Mouse (Mus musculus): ENCODE data around the gene Plch2.
A peak's percentile ranks its signal among the peaks of the same experiment; 100 is the strongest.
"Not testable (repeated sequence)": the region's sequence is repeated elsewhere in the genome, so short reads cannot be mapped to it uniquely, and the experiment has no call there.

Gene Plch2

DNA sequence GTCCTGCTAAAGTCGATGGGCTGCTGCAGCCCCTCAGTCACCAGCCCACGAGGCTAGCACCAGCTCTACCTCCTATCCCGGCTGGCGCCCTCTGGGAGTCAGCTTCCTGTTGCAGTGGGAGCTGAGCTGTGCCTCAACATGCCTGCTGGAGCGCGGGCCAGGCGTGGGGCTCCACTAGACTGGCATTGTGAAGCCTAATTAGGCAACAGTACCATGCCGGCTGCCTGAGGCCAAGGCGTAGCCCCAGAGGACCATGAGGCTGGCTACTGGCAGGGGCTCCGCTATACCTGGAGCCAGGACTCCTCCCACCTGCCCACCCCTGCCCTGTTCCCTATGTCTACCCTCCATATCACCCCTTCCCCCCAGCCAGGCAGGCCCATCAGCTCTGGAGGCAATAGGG, at the start of gene Plch2:
Gene Plch2, minus strand, starts transcription at position 61 of the 400 bp plus-strand sequence.
- no peak for DNase-seq

DNA sequence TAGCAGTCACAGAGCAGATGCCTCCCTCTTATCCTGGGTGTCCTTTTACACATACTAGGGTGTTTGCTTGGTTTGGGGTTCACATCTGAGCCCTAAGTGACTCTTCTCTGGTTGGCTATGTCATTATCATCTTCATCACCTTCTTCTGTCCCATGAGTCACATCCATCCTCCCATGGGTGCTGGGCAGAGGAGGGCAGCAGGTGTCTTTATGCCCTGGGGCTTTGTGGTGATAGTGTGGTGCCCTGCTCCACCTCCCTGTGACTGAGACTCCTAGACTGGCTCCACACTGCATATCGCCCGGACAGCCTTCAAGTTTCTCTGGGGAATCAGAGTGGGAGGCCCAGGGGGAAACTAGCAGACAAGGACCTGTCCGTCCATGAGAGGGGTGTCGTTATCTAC, 42.0 kb upstream of the Plch2 start:
- DNase-seq: no peak

DNA sequence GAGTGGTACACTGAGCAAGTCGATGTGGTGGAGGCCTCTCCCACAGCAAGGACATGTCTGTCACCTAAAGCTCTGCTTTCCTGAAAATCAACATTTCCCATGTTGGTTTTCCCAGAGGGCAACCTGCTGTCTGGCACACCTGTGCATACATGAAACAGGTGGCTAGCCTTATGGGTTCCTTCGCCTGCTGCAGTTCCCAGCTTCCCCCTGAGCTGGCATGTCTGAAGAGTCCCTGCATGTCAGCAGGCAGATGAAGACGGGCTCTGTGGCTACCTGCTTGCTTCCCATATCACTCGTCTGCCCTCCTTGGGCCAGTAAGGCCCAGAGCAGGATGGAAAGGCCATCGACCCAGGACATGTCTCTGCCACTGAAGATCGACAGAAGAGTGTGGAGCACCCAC, 40.9 kb upstream of the Plch2 start:
- no peak for DNase-seq

DNA sequence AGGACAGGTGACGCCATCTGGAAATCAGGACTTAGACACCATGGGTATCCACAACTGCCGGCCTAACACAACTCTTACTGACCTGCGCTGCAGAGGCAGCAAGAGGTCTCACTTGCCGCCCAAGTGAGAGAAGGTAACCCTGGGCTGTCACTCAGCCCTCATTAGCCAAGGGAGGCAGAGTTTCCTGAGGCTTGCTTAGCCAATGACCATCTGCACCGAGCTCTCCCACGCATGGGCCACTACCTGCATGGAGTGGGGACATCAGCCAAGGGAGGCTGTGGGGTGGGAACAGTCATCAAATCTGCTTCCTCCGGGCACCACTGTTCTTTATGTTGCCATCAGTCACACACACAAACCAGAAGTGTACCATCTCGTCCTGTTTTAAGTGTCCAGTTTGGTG, 39.4 kb upstream of the Plch2 start:
- DNase-seq: peak; percentile 79

DNA sequence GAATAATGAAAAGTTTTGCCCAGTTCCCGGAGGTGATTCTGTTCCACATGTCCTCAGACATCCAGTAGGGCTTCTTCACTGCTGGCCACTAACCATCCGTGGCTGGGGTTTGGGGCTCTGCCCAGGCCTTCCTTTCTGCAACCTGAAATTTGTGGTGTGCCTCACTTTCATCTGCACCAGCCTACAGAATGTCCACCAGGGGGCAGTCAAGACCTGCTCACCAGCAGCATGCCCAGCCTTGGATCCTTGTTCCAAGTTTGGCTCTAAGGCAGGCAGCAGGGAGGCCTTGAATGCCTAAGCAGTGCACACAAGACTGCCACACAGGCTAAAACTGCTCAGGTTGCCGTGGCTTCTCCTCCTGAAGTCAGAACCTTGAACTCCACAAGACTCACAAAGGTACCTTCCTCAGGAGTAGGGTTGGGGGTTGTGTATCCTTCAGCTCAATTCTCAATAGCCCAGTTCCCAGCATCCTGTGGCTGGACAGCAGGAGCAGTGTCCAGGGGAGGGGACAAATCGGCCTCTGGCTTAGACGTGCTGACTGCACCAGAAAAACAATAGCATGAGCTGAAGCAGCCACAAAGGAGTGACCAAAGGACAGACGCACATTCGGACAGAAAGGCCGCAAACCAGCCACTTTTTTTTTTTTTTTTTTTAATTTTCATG, 38.8 kb upstream of the Plch2 start:
- peak; percentile 96 for DNase-seq

DNA sequence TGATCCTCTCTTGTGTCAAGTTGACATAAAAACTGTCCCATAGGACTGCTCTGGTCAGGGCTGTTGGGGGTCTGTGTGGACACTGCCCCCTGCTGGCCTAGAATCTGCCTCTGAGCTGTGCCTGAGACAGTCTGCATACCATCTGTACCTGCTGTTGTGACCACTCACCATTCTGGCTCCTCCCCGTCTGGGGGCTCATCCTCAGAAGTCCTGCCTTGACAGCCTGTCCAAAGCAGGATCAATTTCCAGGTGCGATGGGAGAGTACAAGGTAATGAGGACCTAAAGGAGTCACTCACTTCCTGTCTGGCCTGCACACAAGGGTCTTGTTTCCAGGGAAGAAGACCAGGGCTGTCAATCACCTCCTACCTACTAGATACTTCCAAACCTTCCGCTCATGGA, 38.0 kb upstream of the Plch2 start:
- peak; percentile 72 for DNase-seq

DNA sequence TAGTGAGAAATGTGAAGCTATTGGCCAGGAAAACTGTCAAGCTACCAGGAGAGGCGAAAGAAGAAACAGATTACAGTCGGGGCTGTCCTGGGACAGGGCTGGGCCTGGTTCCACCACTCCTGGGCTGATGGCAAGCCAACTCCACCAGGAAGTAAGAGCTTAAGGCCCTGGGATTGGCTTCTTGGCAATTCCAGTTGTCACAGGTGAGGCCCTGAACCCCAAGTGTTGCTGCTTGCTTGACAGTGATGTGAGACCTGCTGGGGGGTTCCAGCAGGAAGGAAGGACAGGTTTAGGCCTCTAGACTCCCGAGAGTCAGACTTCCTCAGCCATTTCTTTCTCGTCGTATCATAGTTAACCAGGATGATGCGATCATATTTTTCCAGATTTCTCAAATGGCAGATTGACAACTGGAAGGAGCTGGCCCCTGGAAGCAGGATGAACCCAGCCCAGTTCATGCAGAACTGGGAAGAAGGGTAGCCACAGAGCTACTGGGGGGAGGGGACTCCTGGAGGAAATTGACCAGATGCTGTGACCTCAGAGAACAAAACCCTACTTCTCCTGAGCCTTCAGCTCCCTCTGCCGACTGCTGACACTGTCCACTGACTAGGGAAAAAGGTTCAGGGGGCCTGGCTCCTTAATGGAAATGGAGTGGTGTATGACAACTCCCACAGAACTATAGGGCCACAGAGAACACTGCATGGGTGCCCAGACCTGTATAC, 37.0 kb upstream of the Plch2 start:
- DNase-seq: no peak

DNA sequence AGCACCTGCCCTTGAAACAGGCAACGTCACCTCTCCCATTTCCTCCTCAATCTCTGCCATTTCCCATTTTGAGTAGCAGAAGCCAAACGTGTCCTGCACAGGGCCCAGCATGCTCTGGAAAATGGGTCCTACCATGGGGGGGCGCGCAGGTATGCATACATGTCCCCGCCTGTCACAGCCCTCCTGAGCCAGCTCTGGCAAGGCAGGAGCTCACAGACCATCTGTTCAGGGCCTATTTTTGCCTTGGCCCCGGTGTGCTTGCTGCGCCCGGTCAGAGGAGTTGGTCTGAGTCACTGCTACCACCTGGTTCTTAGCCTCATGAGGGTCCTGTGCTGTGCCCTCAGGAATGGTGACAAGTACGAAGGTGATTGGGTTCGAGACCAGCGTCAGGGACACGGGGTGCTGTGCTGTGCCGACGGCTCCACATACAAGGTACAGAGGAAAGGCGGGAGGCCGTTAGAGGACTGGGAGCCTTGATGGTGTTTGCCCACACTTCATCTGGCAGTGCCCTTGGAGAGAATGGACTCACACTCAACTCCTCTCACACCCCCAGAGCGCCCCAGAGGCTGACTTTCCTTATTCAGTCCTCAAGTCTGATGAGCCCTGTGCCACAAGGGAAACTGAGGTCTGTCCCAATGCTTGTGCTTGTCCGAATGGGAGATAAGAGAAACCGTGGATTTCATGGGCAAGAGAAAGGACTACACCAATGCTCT, 36.3 kb upstream of the Plch2 start:
- peak; percentile 97 for DNase-seq

DNA sequence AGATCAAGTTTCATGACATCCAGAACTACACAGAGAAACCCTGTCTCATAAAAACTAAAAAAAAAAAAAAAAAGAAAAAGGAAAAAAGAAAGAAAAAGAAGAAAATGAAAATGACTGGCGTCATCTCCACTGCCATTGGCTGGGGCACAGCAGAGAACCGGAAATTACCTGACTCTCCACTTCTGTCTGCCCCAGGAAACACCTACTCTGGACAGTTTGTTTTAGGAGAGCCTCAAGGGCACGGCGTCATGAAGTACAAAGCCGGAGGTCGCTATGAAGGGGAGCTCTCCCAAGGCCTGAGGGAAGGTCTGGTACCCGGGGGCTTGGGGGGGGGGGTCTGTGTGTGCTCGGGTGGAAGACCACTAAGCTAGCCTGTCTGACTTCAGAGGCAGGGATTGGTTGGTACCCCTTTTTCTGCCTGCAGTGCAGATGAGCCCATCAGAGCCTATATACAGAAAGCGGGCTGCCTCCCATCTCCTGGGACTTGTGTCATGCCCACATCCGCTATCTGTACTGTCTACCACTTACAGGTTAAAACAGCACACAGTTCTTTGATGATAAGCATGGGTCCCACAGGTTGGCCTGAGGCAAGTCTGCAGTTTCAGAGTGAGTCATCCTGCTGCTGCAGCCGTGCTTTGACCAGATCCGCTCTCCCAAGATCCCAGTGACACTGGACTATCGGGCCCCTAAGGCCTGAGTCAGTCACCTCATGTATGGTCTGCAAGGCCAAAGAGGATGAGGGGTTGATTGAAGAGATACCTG, 34.3 kb upstream of the Plch2 start:
- DNase-seq: peak; percentile 40

DNA sequence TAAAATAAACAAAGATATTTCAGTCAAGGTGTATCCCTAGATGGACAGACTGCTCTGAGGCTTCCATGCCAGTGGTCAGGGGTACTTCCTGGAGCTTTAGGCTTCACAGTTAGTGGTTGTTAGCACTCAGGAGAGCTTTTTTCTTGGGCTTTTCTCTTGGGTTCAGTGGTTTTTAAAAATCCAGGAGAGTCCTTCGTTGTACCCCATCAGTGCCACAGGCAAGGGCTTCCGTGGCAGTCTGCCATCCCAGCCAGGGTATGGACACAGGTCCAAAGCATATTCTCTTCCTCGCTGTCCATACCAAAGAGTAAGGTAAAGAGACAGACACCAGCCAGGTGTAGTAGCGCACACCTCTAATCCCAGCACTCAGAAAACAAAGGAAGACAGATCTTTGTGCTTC, 33.6 kb upstream of the Plch2 start:
- DNase-seq: peak; percentile 53

DNA sequence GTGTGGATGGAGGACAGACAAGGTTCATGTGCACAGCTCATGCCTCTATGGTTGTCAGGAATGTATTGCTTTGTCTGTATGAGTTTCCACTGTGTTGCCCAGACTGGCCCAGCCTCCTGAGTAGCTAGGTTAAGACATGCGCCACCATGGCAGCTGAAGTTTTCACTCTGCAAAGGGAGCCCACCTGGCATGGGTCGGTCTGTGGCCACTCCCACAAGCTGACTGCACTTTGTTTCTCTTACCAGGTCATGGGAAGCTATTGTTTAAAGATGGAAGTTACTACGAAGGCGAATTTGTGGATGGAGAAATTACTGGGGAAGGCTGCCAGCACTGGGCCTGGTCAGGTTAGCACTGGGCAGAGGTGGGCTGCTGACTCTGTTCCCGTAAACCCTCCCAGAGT, 32.7 kb upstream of the Plch2 start:
- peak; percentile 52 for DNase-seq

DNA sequence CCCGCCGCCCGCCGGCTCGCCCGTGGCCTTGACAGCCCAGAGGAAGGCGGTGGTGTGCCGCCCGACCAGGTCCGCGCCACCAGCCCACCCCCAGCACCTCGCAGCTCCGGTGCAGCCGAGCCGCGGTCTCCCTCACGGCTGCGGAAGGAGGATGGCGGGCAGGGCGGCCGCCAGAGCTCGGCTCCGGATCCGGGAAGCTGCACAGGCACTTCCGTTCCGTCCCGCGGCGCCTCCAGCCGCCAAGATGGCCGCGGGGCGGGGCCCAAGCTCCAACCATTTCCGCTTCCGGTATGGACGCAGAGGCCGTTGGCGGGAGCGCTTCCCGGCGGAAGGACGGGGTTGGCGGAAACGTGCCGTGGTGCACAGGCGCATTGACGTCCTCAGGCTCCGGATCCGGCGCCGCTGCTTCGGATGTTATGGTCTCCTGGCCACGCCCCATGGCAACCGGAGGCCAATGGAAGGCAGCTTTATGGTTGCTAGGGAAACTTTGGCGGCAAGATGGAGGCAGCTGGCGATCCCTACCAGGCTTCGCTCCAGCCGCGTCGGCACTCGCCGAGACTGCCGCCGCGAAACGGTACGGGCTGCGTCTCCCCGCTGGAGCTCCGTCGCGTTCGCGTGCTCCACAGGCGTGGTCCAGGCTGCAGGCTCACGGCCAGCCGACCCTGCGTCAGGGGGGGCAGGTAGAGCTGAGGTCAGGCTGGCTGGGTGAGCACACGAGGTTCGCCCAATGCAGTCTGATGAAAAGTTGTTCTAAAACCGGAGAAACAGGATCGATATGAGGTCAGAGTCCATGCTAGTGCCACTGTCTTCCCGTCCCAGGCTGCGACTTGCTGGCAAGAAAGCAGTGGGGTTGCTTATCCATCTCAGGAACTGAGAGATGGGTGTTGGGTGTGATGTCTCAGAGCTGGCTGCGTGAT, 29.8 kb upstream of the Plch2 start, which contains the start of the genes Rer1 and Morn1:
Gene Rer1, minus strand, starts transcription at position 275 of the 917 bp plus-strand sequence.
Gene Morn1, plus strand, starts transcription at position 470 of the 917 bp plus-strand sequence.
- peak; percentile 100 for DNase-seq

DNA sequence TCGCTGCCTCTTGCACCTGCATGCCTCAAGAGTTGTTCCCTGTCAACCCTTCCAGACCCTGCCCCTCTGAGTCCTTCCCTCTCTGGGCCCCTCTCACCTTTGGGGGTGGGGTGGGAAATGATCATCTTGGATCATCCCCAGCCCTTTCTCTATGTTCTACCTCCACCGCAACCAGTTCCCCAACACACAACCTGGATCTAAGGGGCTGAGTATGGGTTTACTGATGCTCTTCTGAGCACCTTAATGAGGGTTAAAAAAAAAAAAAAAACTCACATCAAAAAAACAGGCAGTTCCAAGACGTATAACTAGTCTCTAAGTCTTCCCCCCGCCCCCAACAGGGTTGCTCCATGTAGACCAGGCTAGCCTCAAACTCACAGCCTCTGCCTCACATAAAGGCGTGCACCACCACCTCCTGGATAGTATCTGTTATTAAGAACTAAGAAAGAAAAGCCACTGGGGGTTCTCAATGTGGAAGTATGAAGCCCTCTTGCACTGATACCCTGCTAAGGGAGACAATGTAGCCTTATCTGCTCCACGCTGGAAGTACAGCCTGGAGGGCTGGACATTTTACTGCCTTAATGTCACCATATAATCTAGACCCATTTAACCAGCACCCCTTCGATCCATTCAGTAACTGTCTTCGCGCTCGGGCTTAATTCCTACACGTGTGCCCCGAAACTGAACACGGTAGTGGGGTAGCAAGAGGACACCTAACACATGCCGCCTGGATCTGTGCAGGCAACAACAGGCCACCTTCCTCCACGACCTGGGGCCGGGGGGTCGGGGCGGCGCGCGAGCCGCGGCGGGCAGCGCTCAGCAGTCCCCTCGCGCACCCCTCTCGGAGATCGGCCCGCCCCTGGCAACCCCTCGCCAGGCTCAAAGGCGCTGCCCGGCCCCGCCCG, 28.9 kb upstream of the Plch2 start:
- DNase-seq: peak; percentile 58

DNA sequence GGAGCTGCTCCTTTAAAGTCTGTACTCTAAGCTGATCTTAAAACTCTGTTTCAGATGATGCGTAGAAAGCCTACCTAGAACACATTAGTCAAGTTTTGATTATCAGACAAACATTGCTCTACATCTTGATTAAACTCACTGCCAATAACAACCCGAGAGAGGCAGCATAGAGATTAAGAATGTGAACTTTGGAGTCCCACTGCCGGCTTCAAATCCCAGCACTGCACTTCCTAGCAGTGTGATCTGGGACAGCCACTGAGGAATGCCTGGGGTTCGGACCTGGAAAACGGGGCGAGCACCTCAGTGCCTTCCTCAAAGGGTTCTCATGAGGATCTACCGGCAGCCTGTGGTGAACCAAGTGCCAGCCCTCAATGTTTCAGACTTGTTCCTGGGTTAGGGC, 27.8 kb upstream of the Plch2 start:
- DNase-seq: no peak

DNA sequence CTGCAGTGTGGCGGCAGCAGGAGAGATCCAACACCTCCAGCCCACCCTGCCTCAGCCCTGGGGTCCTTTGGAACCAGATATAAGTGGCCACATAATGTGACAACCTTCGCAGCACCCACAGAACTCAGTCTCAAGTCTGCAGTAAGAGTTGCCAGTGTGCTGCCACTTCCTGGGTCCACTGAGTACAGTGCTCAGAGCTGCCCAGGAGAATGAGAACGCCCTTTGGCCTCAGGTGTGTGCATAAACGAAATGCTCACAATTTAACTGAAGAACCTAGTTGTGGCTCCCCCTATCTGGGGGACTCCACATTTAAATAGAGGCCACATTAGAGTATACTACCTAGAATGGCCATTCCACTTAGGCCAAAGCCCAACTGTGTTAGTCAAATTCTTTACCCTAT, 27.0 kb upstream of the Plch2 start:
- DNase-seq: no peak

DNA sequence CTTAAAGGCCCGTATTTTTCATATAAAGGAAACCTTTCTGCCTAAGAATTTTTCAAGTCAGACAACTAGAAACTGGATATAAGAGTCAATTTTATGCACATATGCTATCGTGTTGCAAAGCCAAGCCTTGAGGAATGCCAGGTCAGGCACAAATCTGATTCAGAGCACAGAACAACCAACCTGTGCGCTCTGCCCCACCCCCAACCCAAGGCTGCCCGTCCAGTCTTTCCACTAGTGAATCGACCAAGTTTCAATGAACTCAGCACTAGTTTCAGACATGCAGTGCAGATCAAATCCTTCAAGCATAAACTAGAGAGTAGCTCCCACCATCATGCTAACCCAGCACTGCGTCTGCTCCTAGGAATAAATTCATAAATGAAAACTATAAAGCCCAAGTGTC, 23.1 kb upstream of the Plch2 start:
- no peak for DNase-seq

DNA sequence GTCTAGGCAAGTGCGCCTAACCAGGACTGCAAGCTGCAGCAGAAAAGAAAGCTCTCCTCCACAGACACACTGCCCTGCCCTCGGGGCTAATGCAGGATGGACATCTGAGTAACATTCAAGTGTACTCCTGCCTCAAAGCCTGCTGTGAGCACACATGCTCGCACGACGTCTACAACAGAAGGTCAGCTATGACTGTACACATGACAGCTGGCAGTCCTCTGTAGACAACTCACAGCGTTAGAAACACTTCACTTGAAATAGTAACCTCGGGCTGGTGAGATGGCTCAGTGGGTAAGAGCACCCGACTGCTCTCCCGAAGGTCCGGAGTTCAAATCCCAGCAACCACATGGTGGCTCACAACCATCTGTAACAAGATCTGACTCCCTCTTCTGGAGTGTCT, 22.2 kb upstream of the Plch2 start:
- not testable (repeated sequence) for DNase-seq

DNA sequence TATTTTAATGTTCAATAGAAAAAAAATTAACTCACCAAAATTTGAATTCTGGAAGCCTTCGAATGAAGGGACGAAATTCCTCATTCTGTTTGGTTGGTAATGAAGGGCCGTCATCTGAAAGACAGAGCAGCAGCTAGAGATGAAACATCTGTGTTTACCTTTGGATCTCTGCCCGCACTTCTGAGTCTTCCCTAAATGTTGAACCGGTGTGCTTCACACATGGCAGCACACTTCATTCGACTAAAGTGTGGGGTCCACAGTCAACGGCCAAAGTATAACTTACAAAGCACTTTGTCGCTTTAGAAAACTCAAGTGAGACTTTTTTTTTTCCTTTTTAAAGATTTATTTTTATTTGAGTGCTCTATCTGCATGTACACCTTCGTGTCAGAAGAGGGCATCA, 20.1 kb upstream of the Plch2 start:
- DNase-seq: no peak

DNA sequence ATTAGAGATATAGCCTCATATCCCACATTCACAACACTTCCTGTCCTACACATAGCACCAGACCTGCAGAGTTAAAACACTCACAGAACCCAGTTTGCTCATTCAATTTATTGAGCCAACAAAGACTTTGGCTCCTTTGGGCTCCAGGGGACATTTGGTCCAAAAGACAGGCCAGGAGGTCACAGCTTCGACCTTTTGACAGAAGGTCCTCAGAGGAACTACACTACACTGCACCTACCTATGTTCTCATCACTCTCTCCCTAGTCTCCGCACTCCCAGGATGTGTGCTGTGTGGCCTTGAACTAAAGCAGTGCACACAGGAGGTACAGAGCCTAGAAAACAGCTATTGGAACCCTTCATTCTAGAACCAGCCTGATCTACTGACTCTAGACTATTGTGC, 19.2 kb upstream of the Plch2 start:
- no peak for DNase-seq

DNA sequence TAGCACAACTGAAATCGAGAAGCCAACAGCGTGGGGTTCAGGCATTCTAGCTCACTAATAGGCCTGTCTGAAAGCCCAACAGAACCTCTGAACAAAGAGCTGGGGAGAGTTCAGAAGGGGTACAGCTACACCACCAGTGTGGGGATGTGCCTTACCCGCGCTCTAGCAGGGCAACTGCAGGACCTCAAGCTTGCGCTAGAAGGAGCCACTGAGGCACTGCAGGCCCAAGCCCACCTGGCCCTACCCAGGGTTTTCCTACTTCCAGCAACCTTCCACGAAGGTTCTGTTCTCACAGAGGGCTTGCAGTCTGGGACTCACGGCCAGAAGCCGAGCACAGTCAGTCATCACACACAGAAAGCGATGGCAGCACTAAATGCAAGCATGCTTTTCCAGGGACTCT, 18.6 kb upstream of the Plch2 start:
- DNase-seq: no peak

DNA sequence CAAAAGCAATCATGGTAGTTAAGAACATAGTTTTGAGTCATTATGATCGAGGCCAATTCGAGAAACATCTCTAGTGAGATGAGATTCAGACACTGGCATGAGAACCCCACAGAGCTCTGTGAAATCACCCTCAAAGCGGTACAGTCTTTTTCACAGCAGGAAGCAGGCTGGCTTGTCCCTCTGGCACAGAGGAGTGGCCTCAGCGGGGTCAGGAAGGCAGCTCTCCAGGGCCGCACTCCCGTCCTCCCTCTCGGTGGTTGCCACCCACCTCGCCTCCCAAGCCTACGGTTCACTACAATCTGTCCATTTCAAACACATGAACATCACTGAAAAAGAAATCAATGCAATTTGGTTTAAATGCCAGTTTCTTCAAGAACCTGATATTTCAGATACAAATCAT, 17.8 kb upstream of the Plch2 start:
- DNase-seq: no peak
